Mouse (Mus musculus): ENCODE results near the gene Pask.
"Not testable (repeated sequence)": the region's sequence is repeated elsewhere in the genome, so short reads cannot be mapped to it uniquely, and the experiment has no call there.

Pask gene

DNA sequence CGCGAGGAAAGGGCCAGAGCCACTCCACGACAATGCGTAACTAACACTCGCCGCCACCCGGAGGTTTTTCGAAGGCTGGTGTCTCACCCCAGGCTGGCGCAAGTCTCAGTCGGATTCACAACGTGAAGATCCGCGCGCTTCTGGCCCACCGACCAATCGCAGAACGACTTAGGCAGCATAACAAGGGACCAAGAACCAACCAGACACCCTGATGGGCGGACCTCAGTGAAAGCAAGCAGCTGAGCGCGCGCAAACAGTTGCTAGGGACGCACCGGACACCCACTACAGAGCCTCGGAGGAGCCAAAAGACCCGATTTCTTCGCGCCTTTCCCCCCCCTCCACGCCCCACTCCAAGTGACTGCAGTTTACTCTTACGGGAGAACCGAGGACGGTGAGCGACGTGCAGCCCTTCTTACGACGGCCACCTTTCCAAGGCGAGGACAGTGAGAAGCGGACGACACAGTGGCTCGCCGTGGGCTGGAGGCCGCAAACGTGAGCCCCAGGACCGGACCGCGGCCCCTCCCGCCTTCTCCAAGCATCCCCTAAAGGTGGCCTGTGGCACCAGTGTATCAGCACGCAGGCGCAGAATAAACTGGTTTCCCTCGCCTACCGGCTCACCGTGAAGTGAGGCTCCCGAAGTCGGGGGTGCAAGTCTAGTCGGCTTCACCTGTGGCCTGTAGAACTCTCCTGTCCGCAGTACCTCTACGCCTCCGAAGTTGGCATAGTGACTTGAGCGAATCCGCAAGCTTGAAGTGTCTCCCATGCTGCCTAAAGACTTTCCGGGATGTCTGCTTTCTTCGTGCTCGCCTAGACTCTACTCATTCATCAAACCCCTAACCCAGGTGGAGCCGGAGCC, at the start of gene Pask, which contains the start of gene Ppp1r7:
Gene Pask, minus strand, starts transcription at position 835 of the 856 bp plus-strand sequence.
Gene Ppp1r7, plus strand, starts transcription at position 207 of the 856 bp plus-strand sequence.
- DNase-seq = peak; percentile 96 to 98

DNA sequence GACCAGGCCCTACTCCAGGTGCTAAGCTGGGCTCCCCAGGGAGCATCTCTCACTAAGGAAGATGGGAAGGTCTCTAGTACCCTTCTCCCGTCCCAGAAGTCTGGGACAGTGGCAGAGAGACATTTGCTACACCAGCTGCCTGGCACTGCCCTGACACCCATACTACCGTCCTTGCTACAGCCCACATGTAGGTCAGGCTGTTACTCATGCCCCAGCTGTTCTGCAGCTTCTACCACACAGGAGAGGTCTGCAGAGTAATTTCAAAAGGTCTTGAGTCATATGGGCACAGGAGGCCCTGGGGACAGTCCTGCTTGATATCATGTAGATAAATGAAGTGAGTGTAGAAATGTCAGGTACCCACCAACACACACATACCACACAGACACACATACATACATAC, 45.6 kb upstream of the Pask start:
- DNase-seq = no peak

- DNase-seq = no peak
These were observed 43.9 kb upstream of the Pask start for GRCm38 (mm10) chr1:93387198-93387597.

DNA sequence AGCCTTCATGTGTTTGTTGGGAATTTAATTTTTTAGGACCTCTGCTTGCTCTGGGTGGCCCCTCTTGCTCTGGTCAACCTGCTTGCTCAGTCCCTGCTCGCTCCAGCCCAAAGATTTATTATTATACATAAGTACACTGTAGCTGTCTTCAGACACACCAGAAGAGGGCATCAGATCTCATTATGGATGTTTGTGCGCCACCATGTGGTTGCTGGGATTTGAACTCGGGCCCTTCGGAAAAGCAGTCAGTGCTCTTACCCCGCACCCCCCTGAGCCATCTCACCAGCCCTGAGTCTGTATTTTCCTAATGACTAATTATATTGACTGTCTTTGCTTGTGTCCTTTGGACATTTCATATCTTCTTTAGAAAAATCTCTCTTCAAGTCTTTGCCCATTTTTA, 35.8 kb upstream of the Pask start:
- peak in 1 of 2 experiments; percentile 26 for DNase-seq

- no peak for DNase-seq
These were observed 34.0 kb upstream of the Pask start for GRCm38 (mm10) chr1:93377307-93377706.

- DNase-seq = no peak
These were observed 30.4 kb upstream of the Pask start, which contains the start of gene Ano7 for GRCm38 (mm10) chr1:93373665-93374064. Ano7 (plus strand) TSS chr1:93373930.

GRCm38 (mm10) chr1:93365641-93366040, 22.4 kb upstream of the Pask start:
- DNase-seq = no peak

DNA sequence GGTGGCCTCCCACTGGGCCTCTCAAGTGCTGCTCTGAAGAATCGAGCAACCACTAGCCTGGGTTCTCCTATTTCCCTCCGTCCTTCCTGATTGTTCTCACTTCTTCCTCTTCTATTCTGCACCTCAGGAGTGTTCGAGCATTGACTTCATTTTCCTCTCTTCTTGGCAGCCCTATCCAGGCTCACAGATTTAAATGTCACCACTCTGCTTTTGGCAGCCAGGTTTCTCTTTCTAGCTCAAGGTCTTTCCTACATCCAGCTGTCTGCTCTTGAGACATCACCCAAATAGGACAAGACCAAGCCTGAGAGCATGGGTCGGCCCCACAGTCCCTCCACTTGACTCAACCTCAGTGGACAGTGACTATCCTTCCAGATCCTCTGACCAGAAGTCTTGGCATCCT, 19.4 kb upstream of the Pask start:
- DNase-seq = no peak

- DNase-seq = no peak
These were observed 9.4 kb upstream of the Pask start for GRCm38 (mm10) chr1:93352724-93353123.

DNA sequence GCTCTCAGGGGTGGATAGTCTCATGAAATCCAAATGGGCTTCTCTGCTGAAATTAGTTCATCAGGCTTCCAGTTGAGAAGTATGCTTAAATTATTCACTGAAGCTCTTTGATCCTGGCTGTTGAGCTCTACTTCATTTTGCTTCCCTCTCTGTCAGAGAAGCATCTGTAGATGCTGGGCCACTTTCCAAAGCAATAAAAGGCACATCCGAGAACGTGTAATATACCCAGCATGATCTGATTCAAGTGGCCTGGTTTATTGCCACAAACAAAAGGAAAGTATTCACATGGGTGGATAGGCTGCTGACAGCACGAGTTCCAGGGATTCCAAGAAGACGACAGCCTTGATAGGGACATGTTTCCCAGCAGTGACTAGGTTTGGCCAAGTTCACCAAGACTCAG, 6.4 kb upstream of the Pask start:
- no peak for DNase-seq

DNA sequence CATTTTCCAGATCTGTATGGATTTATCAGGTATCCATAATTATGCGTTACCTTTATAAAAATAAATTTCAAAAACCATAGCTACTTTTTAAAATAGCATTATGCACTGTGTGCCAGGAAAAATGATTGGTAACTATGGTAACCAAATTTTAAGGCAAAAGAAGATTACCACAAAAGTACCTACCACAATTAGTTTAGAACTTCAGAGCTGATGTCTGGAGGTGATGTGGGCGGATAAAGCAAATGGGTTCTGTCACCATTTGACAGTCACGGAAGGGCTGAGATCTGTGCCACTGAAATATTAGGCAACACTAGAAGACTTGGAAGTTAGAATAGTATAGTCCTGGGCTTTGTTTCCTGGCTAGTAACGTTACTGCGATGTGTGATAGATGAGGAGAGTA, 3.9 kb upstream of the Pask start:
- no peak for DNase-seq

GRCm38 (mm10) chr1:93343504-93344047, 294 bp upstream of the Pask start:
- DNase-seq = peak; percentile 96 to 97

DNA sequence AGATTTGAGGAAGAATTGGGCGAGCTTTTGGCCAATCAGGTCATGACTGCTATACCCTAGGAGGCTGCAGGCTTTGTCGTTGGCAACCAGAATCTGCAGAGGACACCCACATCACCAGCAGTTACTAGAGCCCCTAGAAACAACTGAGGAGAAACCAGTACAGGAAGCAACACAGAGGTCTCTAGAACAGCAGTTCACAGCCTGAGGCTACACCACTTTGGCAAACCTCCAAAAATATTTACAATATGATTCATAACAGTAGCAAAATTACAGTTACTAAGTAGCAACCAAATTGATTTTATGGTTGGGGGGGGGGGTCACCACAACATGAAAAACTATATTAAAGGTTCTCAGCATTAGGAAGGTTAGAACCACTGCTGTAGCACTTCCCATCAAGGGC, 8.7 kb downstream of the Pask start:
- DNase-seq = no peak

GRCm38 (mm10) chr1:93326446-93326845, 16.8 kb downstream of the Pask start:
- DNase-seq = no peak

- no peak for DNase-seq
These were observed 19.3 kb downstream of the Pask start for GRCm38 (mm10) chr1:93323973-93324372.

DNA sequence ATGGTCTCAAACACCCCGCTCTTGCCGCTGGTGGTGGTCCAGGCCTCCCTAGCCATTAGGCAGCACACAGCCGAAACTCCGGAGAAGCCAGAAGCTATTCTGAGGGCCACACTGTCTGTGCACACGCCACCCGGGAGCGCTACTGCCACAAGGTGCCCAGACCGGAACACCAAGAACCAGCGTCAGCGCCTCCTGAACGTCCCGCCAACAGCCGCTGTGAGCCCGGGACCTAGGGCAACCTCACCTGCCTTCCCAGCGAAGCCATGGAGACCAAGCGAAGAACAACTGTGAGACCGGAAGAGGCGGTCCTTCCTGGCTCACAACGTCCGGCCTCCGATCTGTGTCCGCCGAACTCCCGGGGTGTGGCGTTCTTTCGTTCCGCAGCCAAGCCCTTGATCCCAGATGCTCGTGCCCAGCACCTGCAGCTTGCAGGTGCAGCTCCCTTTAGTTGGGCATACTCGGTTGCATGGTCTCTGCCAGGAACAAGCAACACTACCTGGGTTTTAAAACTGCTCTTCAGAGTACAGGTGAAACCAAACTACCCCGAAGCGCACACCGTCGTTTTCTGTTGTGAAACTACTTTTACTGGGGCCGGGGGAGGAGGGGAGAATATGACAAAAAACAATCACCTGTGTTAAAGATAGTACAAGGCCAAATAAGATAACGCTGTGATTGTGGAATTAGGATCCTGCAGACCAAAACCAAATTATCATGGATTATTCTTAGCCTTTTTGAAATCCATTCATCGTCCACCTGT, 37.5 kb downstream of the Pask start, which contains the start of gene Mterf4:
Gene Mterf4, minus strand, starts transcription at position 335 of the 757 bp plus-strand sequence.
- DNase-seq = peak; percentile 85 to 89

GRCm38 (mm10) chr1:93300578-93300977, 42.7 kb downstream of the Pask start:
- DNase-seq = no peak

DNA sequence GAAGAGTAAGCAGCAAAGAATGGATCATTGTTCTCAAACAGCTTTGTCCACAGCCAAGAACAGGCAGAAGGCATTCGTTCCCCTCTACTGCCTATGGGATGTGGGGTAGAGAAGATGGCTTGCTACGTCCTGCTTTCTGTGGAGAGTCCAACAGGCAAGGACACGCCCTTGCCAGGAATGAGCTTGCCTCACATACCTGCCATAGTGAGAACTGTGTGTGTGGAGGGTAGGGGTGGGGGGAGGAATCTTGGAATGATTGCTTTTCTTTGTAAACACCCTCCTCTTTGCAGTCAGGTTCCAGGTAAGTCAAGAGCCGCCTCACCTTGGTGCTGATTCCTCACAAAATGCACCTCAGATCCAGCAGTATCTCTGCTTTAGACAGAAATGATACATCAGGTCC, 43.5 kb downstream of the Pask start:
- DNase-seq = no peak

DNA sequence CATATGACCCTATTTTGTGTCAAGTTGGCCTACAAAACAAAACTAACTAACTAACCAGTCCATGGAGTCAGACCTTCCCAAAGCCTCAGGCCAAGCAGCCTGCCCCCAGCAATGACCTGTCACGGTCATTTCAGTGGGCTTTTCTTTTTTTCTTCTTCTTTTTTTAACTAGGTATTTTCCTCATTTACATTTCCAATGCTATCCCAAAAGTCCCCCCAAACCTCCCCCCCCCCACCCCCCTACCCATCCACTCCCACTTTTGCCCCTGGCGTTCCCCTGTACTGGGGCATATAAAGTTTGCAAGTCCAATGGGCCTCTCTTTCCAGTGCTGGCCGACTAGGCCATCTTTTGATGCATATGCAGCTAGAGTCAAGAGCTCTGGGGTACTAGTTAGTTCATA, 48.8 kb downstream of the Pask start:
- DNase-seq = not testable (repeated sequence)

- DNase-seq = no peak
These were observed 51.3 kb downstream of the Pask start for GRCm38 (mm10) chr1:93292006-93292405.

DNA sequence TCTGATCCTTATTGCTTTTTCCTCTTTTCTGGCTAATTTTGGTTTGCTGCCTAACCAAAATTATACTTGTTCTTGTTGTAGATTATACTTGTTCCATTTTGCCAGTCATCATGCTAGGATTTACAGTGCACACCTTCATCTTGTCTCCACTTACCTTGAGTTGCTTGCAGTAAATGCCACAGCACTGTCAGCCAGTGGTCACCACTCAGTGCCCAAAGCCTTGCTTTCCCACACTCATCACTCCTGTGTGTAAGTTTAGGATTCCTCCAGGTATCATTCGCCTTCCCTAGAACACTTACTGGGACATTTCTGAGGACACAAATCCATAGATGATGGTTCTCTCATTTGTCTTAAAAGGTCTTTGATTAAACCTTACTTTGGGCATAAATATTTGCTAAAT, 51.7 kb downstream of the Pask start:
- DNase-seq = no peak

DNA sequence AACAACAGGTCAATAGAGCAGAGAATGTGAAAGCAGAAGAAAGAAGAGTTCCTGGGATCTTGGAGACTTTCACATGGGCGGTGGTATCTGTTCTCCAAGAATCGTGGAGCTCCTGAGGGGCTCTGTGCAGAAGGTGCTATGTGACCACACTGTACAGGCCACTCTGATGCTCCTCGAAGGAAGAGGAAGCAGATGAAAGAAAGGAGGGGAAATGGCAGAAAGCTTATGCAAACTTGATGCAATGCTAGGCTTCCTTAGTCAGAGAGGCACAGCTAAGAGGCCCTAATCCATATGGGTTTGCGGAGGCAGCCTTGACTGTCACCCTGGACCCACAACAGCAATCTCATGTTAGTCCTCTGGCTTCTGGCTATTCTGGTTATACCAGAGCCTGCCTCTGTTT, 52.3 kb downstream of the Pask start:
- DNase-seq = no peak

GRCm38 (mm10) chr1:93289678-93290214, 53.5 kb downstream of the Pask start:
- no peak for DNase-seq

All from kidney, postnatal 36 days (tissue).